Mouse (Mus musculus) hematopoietic multipotent progenitor cell, adult 10-12 weeks (in vitro differentiated cells): Measurements from ENCODE around the gene Foxn3. TPM values are rescaled to one million over a fixed set of nuclear protein-coding genes. Genes with fewer than 3 reads are reported as not detected.

Experiments used
- polyA plus RNA-seq: library from polyadenylated mRNA; stranded (reverse); fragments of >175 nt; gene quantifications from 2 replicates; pipeline ENCODE4 v1.2.3, GENCODE M21; 2012; ENCODE audit warnings: low replicate concordance

Gene Foxn3
- 106 and 114 TPM in 2 replicates for polyA plus RNA-seq

DNA sequence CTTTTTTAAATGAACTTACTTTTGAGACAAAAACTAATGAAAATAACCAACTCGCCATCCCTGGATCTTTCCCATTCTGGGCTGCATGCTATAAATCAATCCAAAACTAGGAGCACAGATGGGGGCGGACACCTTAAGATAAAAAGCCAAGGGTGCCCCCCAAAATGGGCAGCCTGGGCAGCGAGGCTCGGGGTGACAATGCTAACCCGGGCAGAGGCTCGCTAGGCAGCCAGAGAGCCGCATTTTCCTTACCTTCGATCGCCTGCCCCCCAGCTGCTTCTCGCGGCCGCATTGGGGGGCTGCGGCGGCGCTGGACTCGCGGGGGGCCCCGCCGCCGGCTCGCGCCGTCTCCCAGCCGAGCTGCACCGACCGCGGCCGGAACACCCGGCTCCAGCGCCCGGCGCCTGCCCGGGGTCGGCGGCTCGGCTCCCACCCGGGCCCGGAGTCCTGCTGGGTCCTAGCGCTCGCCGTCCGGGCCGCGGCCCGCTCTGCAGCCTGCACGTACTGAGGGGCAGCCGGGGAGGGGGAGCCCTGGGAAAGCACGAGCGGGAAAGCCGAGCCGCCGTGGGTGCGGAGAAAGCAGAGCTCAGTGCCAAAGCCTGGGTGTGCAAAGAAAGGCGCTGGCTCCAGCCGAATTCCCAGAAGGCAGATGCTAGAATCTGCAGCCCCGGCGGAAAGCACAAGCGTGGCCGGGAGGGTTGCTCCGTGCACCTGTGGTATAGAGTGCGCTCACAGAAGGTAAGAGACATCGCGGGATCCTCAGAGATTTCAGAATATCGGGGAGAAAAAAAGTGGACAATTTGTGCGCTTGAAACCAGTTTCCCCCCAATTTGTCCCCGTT is at the start of gene Foxn3:
Gene Foxn3, minus strand, starts transcription at position 364 of the 841 bp plus-strand sequence.

